Mouse (Mus musculus): ENCODE results near the gene Gm14569. TPM values are rescaled to one million over a fixed set of nuclear protein-coding genes. Genes with fewer than 3 reads are reported as not detected.

The Gm14569 gene
- polyA plus RNA-seq, 1 experiment from 2014 or later = not detected

DNA sequence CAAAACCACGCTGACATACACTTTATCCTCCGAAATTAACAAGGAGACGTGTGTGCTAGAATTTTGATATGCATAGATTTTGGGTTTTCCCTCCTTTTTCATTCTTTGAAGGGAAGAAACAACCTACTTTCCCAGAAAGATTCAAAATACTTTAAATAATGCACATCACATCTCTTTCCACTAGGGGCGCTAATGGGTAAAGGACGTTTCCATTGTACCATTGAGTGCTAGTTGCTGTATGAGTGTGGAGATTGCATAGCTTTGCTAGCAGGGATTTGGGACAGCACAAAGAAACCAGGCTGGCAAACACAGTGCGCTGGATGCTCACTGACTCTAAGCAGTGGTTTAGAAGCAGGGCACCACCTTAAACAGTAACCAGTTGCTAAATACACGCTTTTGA is 3.6 kb downstream of the Gm14569 start:
- 42% methylated on average over 7 of the region's 7 CpGs for WGBS
- no peak for DNase-seq (ENCODE audit: low spot score)
- no peaks in the 10 kb centered on the region for H3K9me3 ChIP-seq (ENCODE audit: control insufficient read depth, low read length)

DNA sequence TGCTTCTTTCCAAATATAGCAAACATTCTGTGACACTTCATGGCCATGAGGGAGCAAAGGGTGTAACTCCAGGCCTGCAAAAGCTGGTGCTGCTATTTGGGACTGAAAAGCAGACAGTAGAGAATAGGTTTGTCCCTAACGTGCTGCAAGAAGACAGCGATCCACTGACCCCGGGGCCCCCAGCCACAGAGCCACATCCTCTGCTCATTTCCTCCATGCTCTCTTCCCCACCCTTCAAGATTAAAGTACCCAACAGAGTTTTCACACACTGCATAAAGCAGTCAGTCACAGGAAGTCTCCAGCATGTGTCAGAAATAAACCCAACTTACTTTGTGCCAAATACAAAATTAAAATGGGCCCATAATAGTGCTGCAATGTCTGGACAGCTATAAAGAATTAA is 16.8 kb downstream of the Gm14569 start:
- no peaks in the 10 kb centered on the region for H3K4me1 ChIP-seq (replicated peaks; ENCODE audit: control insufficient read depth, insufficient read depth, low read length)
- H3K27me3 ChIP-seq (ENCODE audit: control insufficient read depth, insufficient read depth, low read length) = no peaks in the 10 kb centered on the region
- H3K4me3 ChIP-seq (ENCODE audit: low read depth, low read length) = no peak overlapping the region
- H3K4me2 ChIP-seq (ENCODE audit: low read depth, low read length, severe bottlenecking) = no peak overlapping the region
- no peak overlapping the region for H3K9ac ChIP-seq (ENCODE audit: low read length)
- WGBS = 94% methylated on average over 3 of the region's 3 CpGs
- H3K9me3 ChIP-seq (ENCODE audit: control insufficient read depth, low read length) = no peaks in the 10 kb centered on the region
- no peaks in the 10 kb centered on the region for H3K36me3 ChIP-seq (ENCODE audit: control insufficient read depth, insufficient read depth, low read length)
- no peak overlapping the region for H3K27ac ChIP-seq (ENCODE audit: low read depth, low read length)
- ATAC-seq (replicated peaks; ENCODE audit: low FRiP score) (no peak), DNase-seq (ENCODE audit: low spot score) (no peak)

More for the DNA sequence above, 3.6 kb downstream of the Gm14569 start:
- H3K27me3 ChIP-seq (ENCODE audit: control insufficient read depth, insufficient read depth, low read length) = no peaks in the 10 kb centered on the region
- no peaks in the 10 kb centered on the region for H3K36me3 ChIP-seq (ENCODE audit: control insufficient read depth, insufficient read depth, low read length)
- H3K4me2 ChIP-seq (ENCODE audit: low read depth, low read length, severe bottlenecking) = no peak overlapping the region
- no peak overlapping the region for H3K27ac ChIP-seq (ENCODE audit: low read depth, low read length)
- no peak overlapping the region for H3K4me3 ChIP-seq (ENCODE audit: low read depth, low read length)
- no peak for ATAC-seq (replicated peaks; ENCODE audit: low FRiP score)
- no peaks in the 10 kb centered on the region for H3K4me1 ChIP-seq (replicated peaks; ENCODE audit: control insufficient read depth, insufficient read depth, low read length)
- no peak overlapping the region for H3K9ac ChIP-seq (ENCODE audit: low read length)

DNA sequence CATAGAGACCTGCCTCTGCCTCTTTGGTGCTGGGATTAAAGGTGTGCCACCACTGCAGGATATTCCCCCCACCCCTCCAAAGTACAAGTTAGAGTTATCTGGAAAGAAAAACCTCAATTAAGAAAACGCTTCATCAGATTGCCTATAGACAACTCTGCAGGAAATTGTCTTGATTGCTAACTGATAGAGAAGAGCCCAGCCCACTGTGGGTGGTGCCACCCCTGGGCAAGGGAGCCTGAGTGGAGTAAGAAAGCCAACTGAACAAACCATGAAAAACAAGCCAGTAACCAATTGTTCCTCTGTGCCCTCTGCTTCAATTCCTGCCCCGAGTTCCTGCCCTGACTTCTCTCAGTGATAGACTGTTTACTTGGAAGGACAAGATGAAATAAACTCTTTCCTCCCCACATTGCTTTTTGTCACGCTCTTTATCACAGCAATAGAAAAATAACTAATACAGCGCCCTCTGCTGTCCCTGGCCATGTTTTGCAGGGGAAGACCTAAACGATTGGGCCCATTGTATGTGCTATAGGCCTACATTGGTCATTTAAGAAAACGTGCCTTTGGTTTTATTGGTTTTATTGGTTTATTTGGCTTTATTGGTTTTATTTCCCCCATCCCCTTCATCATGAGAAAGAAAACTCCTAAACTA is 17.4 kb downstream of the Gm14569 start:
- Histone ChIP-seq H3K9me3 (ENCODE audit: control insufficient read depth, low read length) (no peaks in the 10 kb centered on the region), H3K4me3 (ENCODE audit: low read depth, low read length) (no peak overlapping the region), H3K4me1 (replicated peaks; ENCODE audit: control insufficient read depth, insufficient read depth, low read length) (no peaks in the 10 kb centered on the region), H3K27ac (ENCODE audit: low read depth, low read length) (no peak overlapping the region), H3K36me3 (ENCODE audit: control insufficient read depth, insufficient read depth, low read length) (no peaks in the 10 kb centered on the region), H3K27me3 (ENCODE audit: control insufficient read depth, insufficient read depth, low read length) (no peaks in the 10 kb centered on the region), H3K9ac (ENCODE audit: low read length) (no peak overlapping the region), H3K4me2 (ENCODE audit: low read depth, low read length, severe bottlenecking) (no peak overlapping the region)
- ATAC-seq (replicated peaks; ENCODE audit: low FRiP score) = no peak
- WGBS = 53% methylated on average over 6 of the region's 6 CpGs
- no peak for DNase-seq (ENCODE audit: low spot score)

GRCm38 (mm10) chrX:36456031-36456430 is 35.6 kb downstream of the Gm14569 start:
- H3K4me2 ChIP-seq (ENCODE audit: low read depth, low read length, severe bottlenecking) = no peak overlapping the region
- no peak overlapping the region for H3K27ac ChIP-seq (ENCODE audit: low read depth, low read length)
- no peak overlapping the region for H3K4me3 ChIP-seq (ENCODE audit: low read depth, low read length)
- no peak for ATAC-seq (replicated peaks; ENCODE audit: low FRiP score)
- H3K9ac ChIP-seq (ENCODE audit: low read length) = no peak overlapping the region
- no peaks in the 10 kb centered on the region for H3K9me3 ChIP-seq (ENCODE audit: control insufficient read depth, low read length)
- no peaks in the 10 kb centered on the region for H3K27me3 ChIP-seq (ENCODE audit: control insufficient read depth, insufficient read depth, low read length)
- H3K4me1 ChIP-seq (replicated peaks; ENCODE audit: control insufficient read depth, insufficient read depth, low read length) = no peaks in the 10 kb centered on the region
- 50% methylated on average over 1 of the region's 1 CpGs for WGBS
- H3K36me3 ChIP-seq (ENCODE audit: control insufficient read depth, insufficient read depth, low read length) = no peaks in the 10 kb centered on the region
- DNase-seq (ENCODE audit: low spot score) = peak; percentile 54

- H3K27me3 ChIP-seq (ENCODE audit: control insufficient read depth, insufficient read depth, low read length) = no peaks in the 10 kb centered on the region
- H3K9me3 ChIP-seq (ENCODE audit: control insufficient read depth, low read length) = no peaks in the 10 kb centered on the region
- H3K4me3 ChIP-seq (ENCODE audit: low read depth, low read length) = no peak overlapping the region
- 96% methylated on average over 1 of the region's 1 CpGs for WGBS
- no peak for ATAC-seq (replicated peaks; ENCODE audit: low FRiP score)
- H3K27ac ChIP-seq (ENCODE audit: low read depth, low read length) = no peak overlapping the region
- H3K36me3 ChIP-seq (ENCODE audit: control insufficient read depth, insufficient read depth, low read length) = no peaks in the 10 kb centered on the region
- no peak overlapping the region for H3K4me2 ChIP-seq (ENCODE audit: low read depth, low read length, severe bottlenecking)
- H3K4me1 ChIP-seq (replicated peaks; ENCODE audit: control insufficient read depth, insufficient read depth, low read length) = no peaks in the 10 kb centered on the region
- H3K9ac ChIP-seq (ENCODE audit: low read length) = no peak overlapping the region
- no peak for DNase-seq (ENCODE audit: low spot score)
Observed at GRCm38 (mm10) chrX:36437932-36438331, 53.7 kb downstream of the Gm14569 start.

- H3K4me3 ChIP-seq (ENCODE audit: low read depth, low read length) = no peak overlapping the region
- no peak for DNase-seq (ENCODE audit: low spot score)
- H3K27me3 ChIP-seq (ENCODE audit: control insufficient read depth, insufficient read depth, low read length) = no peaks in the 10 kb centered on the region
- H3K4me2 ChIP-seq (ENCODE audit: low read depth, low read length, severe bottlenecking) = no peak overlapping the region
- 43% methylated on average over 6 of the region's 6 CpGs for WGBS
- no peak overlapping the region for H3K27ac ChIP-seq (ENCODE audit: low read depth, low read length)
- no peak for ATAC-seq (replicated peaks; ENCODE audit: low FRiP score)
- H3K4me1 ChIP-seq (replicated peaks; ENCODE audit: control insufficient read depth, insufficient read depth, low read length) = no peaks in the 10 kb centered on the region
- no peaks in the 10 kb centered on the region for H3K36me3 ChIP-seq (ENCODE audit: control insufficient read depth, insufficient read depth, low read length)
- no peak overlapping the region for H3K9ac ChIP-seq (ENCODE audit: low read length)
- H3K9me3 ChIP-seq (ENCODE audit: control insufficient read depth, low read length) = no peaks in the 10 kb centered on the region
Observed at GRCm38 (mm10) chrX:36434993-36435392, 56.6 kb downstream of the Gm14569 start.

DNA sequence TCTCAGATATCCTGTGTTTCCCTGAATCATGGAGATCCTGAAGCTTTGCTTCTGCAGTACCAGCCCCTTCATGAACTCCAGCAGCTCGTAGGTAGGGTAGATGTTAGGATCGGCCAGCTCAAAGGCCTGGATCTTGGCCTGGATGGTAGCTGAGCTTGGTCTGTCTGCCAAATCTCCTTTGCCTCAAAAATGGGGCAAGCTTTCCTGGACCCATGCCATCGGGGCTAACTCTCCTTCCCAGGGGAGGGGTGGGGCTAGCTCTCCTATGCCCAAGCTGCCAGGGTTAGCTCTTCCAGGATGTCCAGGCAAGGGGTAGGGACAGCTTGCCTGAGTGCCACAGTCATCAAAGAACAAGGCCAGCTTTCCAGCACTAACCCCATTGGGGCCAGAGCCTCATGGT is 72.5 kb downstream of the Gm14569 start:
- Histone ChIP-seq H3K27ac (ENCODE audit: low read depth, low read length) (no peak overlapping the region), H3K4me1 (replicated peaks; ENCODE audit: control insufficient read depth, insufficient read depth, low read length) (no peaks in the 10 kb centered on the region), H3K9ac (ENCODE audit: low read length) (no peak overlapping the region), H3K4me3 (ENCODE audit: low read depth, low read length) (no peak overlapping the region), H3K27me3 (ENCODE audit: control insufficient read depth, insufficient read depth, low read length) (no peaks in the 10 kb centered on the region), H3K4me2 (ENCODE audit: low read depth, low read length, severe bottlenecking) (no peak overlapping the region), H3K36me3 (ENCODE audit: control insufficient read depth, insufficient read depth, low read length) (no peaks in the 10 kb centered on the region), H3K9me3 (ENCODE audit: control insufficient read depth, low read length) (no peaks in the 10 kb centered on the region)
- DNase-seq (ENCODE audit: low spot score) (no peak), ATAC-seq (replicated peaks; ENCODE audit: low FRiP score) (no peak)
- 80% methylated on average over 3 of the region's 3 CpGs for WGBS

DNA sequence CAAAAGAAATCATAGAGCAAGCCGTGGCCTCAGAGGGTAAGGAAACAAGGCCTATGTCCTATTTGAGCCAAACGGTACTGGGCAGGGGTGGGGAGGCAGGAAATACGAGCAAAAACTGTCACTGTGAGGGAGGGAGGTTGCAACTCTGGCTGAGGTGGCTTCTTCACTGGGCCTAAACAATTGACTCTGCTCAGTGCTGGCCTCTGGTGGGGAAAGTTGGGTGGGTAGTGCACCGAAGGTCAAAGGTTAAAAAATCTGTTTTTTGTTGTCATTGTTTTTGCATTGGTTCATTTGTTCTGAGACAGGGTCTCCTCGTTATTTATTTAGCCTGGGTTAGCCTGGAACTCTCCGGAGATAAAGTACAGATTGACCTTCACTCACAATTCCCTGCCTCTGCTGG is 89.3 kb downstream of the Gm14569 start:
- DNase-seq (ENCODE audit: low spot score) = no peak
- Histone ChIP-seq H3K4me2 (ENCODE audit: low read depth, low read length, severe bottlenecking) (no peak overlapping the region), H3K9me3 (ENCODE audit: control insufficient read depth, low read length) (no peaks in the 10 kb centered on the region), H3K4me3 (ENCODE audit: low read depth, low read length) (no peak overlapping the region), H3K36me3 (ENCODE audit: control insufficient read depth, insufficient read depth, low read length) (no peaks in the 10 kb centered on the region), H3K9ac (ENCODE audit: low read length) (no peak overlapping the region), H3K27ac (ENCODE audit: low read depth, low read length) (no peak overlapping the region), H3K4me1 (replicated peaks; ENCODE audit: control insufficient read depth, insufficient read depth, low read length) (no peaks in the 10 kb centered on the region), H3K27me3 (ENCODE audit: control insufficient read depth, insufficient read depth, low read length) (no peaks in the 10 kb centered on the region)
- 62% methylated on average over 6 of the region's 6 CpGs for WGBS
- no peak for ATAC-seq (replicated peaks; ENCODE audit: low FRiP score)

DNA sequence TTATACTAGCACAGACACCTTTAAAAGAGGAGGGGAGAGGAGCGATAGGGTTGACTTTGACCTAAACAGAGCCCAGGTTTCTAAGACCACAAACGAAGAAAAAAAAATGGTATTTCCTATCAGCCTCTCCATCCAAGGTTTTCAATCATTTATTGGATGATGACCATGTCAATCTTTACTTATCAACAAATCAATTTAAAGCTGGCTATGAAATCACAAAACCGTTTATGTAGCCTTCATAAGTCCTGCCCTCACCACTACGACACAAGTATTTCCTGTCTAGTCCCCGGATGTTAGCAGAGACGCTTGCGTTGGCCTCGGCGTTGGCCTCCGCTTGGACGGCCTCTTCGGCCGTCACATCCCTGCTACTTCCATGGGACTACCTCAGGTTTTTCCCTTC is 90.7 kb downstream of the Gm14569 start, which contains the start of gene Gm6268:
TSS of gene Gm6268 (plus strand) at position 301 of the 400 bp plus-strand sequence.
- Histone ChIP-seq H3K4me3 (ENCODE audit: low read depth, low read length) (no peak within 1 kb of the TSS), H3K27me3 (ENCODE audit: control insufficient read depth, insufficient read depth, low read length) (no peaks in the 10 kb centered on the region), H3K27ac (ENCODE audit: low read depth, low read length) (no peak within 1 kb of the TSS), H3K4me1 (replicated peaks; ENCODE audit: control insufficient read depth, insufficient read depth, low read length) (no peaks in the 10 kb centered on the region), H3K4me2 (ENCODE audit: low read depth, low read length, severe bottlenecking) (no peak within 1 kb of the TSS), H3K9me3 (ENCODE audit: control insufficient read depth, low read length) (no peaks in the 10 kb centered on the region), H3K36me3 (ENCODE audit: control insufficient read depth, insufficient read depth, low read length) (no peaks in the 10 kb centered on the region), H3K9ac (ENCODE audit: low read length) (no peak within 1 kb of the TSS)
- ATAC-seq (replicated peaks; ENCODE audit: low FRiP score) (no peak), DNase-seq (ENCODE audit: low spot score) (no peak)
- 93% methylated on average over 13 of the region's 13 CpGs for WGBS
